Mouse (Mus musculus) frontal cortex, postnatal 36 days (tissue): ENCODE results near the gene Alkbh2.
A peak's percentile ranks its signal among the peaks of the same experiment; 100 is the strongest.

Source experiments
- DNase-seq, 2 experiments: peaks; one replicate each; pipeline ENCODE4 v3.0.0; 2022; ENCODE audit warnings: low spot score in 2 of 2

Alkbh2 gene

DNA sequence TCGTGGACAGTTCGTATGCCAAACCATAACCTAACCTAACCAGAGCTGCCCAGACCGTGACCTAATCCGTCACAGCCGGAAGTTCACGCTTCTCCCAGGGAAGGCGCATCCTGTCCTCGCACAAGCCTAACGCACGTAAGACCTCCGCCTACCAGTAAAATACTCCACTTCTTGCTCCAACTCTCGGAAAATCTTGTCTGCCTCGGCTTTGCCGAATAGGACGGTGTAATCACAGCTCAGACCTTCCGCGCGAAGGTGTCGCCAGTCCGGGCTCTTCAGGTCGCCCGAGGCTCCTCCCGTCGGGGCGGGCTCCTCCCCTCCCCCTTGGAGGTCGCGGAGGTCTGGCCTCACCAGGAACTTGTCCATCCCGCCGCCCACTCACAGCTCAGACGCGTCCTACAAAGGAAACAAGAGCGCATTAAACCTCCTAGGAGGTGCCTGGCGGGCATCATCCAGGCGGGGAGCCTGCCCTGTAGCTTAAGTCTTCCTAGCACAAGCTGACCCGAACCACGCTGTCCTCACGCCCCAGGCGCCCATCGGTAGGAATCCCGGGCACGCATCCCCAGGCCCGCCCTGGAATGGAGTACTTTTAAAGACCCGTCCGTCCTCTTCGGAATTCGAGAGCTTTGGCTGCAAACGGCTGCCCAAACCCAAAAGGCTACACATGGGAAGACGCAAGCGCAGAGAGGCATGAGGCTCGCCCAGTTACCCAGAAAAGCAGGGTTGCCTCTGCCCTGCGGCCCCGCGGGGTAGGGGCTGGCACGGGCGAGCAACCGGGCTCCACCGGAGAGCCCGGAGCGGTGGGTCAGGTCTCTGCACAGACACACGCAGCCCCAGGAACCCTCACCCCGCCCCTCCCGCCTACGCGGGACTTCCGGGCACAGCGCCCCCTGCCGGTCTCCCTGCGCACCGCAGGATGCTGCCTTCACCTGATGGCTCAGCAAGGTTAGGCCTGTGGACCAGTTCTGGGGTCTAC lies at the start of gene Alkbh2:
TSS of gene Alkbh2 (minus strand) at position 845 of the 976 bp plus-strand sequence.
- DNase-seq = peak; percentile 80 to 81

DNA sequence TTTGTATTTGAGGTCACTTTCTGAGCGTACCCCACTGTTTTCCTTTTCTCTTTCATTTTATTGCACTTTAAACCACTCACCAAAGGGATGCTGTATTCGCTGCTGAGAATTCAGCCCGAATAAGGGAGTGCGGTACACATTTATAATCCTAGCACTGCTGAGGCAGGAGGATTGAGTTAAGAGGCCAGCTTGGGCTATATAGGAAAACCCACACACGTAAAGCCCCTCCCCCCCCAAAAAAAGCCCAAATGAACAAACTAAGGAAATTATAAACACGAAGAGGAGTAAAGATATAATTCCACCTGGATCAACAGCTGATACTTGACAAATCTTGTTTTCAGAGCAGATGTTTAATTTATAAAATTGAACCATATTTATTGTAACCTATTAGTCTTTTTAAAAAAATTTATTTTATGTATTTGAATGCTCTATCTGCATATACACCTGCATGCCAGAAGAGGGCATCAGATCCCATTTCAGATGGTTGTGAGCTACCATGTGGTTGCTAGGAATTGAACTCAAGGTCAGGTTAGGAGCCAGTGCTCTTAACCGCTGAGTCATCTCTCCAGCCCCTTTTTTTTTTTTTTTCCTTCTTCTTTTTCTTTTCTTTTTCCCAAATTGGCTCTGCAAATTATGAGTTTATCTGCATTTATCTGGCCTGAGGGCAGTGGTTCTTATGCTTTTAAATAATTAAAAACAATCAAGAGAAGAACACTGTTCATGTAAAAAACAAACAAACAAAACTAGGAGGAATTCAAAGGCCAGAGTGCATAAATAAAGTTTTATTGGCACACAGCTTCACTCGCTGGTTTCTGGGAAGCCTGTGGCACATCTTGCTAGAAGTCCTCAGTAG lies 48.8 kb upstream of the Alkbh2 start:
- DNase-seq = no peak

DNA sequence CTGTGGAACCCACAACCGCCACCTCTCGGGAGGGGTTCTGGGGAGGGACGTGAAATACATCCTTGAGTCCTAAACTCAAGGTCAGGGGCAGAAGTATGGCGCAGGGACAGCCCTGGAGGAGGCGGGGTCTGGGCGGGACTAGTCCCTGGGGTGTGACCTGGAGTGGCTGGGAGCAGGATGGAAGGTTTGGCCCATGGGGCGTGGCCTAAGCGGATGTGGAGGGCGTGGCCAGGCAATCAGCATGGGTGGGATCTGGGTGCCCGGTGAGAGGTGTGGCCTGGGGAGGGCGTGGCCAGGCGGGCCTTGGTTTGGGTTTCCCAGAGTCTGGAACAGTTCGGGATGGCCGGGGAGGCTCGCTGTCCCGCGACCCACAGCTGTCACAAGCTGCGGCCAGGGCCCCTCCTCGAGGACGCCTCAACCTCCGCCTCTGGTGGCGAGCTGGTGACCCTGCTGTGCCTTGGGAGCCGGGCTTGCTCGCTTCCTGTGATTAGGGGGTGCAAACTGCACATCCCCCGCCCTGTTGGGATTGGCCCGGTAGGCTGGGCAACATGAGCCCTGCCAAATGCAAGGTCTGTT lies 47.7 kb upstream of the Alkbh2 start:
- DNase-seq = peak; percentile 47 to 62

DNA sequence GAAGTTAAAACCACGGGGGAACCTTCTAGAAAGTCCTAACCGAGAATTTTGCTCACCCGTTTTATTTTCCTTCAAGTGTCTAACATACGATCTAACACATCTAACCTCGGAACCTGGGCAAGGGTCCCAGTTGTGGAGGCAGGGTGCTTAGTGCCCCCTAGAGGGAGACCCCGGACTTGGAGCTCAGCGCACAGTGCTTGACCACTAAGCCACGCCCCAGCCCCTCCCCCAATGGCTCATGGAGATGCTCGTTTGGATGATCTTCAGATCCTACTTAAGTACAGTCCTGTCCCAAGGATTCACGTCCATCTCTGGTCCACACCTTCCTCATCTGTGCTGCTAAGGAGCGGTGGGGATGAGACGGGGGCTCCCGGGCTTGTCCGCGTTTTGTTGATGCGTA lies 46.6 kb upstream of the Alkbh2 start:
- DNase-seq = no peak

DNA sequence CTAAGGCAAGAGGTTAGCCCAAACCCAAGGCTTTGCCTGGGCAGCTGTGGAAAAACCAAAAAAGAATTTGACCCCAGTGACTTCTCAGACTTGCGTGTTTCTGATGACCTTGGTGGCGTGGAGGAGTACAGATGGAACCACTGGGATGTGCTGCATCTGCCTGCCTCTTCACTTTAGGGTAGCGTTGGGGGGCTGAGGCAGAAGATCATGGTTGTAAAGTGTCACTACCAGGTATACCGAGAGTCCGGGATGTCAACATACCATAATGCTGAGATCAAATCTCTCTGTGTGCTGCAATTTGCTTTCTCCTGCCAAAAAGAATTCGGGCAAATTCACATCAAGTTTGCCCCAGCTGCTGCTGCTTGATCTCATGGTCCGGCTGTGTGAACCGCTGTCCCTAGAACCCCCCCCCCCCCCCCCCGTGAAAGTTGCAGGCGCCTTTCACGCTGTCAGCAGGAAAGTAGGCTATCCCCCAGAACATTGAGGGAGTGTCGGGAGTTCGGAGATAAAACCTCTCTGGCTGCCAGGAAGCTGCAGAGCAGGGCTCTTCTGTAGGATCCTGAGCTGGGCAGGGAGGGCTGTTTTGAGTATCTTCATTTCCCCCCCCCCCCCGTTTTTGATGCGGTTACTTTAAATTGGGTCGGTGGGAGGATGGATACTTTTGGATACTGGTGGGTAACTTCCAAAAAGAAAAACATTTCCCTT lies 46.0 kb upstream of the Alkbh2 start:
- DNase-seq = no peak

DNA sequence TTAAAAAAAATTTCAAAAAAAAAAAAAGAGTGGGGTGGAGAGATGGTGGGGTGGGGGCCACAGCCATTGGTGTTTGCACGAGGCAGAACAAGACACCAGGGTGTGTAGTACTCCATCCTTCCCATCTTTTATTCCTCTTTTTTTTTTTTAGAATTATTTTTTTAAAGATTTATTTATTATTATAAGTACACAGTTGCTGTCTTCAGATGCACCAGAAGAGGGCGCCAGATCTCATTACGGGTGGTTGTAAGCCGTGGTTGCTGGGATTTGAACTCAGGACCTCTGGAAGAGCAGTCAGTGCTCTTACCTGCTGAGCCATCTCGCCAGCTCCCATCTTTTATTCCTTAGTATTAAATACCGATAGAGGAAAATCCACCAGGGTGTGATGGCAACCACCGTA lies 45.4 kb upstream of the Alkbh2 start:
- DNase-seq = no peak

DNA sequence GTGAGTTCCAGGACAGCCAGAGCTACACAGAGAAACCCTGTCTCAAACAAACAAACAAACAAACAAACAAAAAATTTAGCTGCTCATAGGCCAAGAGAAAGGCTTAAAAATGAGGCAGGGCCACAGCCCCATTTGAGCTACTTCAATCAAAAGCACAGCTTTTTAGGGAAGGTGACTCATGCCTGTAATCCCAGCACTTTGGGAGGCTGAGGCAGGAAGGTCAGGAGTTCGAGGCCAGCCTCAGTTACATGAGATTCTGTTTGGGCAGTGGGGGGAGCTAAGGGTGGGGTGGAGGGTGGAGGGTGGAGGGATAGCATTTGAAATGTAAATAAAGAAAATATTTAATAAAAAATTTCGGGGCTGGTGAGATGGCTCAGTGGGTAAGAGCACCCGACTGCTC lies 44.9 kb upstream of the Alkbh2 start:
- no peak for DNase-seq

DNA sequence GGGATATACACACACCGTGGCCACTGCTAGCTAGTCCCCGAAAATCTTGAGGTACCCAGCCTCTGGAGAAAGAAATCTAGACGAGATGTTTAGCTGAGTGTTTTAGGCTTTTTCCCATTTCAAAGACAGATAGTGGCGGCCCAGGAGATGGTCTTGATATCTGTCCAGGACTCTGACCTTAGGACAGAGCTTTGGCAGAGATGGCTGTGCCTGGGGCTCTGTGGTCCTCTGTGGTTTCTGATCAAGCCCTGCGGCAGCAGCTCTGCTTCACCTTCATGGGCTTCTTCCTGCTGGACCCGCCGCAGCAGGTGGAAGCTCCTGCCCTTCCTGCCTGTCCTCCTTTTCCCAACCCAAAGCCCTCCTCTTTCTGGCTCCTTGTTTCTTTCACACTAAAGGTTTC lies 42.3 kb upstream of the Alkbh2 start:
- DNase-seq = no peak

DNA sequence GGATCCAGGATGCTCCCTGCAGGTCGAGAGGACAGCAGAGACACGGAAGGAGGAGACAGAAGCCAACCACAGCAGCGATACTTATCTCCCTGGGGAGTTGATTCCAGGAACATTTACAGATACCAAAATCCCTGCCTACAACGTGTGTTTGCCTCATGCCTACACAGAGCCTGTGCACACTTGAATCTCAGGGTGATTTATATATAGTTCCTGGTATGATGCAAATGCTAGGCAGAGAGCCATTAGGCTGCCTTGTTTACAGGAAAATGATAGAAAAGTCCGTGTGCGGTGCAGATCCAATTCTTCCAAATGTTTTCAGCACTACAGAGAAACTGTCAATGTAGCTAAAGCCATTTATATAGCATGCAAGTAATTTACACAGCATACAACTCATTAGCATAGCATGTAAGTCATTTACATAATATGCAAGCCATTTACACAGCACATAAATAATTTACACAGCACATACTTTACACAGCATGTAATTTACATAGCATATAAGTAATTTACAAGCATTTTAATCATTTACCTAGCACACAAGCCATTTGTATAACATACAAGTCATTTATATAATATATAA lies 35.2 kb upstream of the Alkbh2 start:
- peak in 1 of 2 experiments; percentile 63 for DNase-seq

DNA sequence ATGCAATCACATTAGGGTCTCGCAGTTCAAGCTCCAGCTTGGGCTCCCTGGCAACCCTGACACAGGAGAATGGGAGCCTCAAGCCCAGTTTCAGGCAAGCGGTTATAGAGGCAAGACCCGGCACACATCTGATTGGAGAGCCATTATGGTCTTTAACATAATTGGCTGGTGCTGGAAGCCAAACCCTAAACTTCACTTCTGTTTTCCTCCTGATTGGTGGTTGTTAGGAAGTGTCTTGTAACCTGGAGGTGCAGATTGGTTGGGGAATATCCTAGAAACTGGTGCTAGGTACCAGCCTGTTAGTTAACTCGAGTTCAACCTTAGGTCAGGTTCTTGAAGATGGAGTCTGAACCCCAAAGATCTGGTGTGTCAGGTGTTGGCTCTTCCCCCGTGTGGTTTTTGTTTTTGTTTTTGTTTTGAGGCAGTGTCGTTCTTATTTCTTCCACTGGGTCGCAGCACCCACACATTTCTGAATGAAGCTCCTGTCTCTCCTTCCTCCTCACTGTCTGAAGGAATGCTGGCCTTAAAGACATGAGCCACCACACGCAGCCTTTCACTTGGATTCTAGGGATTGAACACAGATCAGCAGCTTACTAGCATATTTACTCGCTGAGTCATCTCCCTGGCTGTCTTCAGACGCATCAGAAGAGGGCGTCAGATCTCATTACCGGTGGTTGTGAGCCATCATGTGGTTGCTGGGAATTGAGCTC lies 34.2 kb upstream of the Alkbh2 start:
- no peak for DNase-seq

DNA sequence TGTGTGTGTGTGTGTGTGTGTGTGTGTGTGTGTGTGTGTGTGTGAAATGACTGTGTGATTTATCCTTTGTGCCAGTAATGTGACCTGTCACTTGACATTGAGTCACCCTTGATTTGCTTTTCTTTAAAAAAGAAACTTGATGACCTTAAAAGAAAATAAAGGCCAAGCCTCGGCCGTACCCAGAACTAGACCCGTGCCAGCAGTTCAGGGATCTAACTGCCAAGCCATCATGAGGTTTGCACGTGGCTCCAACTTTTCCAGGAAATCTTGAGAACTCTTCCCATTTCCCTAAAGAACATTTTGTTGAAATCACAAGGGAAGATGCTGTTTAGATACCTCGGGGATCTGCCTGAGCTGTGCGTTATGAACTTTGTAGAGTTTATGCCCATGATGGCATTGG lies 33.4 kb upstream of the Alkbh2 start:
- no peak for DNase-seq

DNA sequence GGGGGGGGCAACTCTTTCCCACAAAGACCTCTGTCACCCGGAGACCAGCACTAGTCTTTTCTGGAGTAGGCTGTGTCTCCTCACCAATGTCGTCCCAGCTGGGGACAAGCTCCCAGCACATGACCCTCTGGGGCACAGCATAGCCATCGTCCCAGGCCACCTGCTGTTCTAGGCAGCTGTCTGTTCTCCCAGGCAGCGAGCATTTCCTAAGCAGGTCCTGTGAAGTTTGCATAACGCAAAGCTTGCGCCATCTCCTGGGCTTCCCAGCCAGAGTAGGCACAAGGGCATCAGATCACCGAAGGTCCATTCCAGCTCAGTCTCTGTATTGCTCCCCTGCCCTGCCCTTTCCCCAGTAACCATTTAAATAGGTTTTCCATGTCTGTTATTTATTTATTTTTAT lies 29.2 kb upstream of the Alkbh2 start:
- DNase-seq = no peak

DNA sequence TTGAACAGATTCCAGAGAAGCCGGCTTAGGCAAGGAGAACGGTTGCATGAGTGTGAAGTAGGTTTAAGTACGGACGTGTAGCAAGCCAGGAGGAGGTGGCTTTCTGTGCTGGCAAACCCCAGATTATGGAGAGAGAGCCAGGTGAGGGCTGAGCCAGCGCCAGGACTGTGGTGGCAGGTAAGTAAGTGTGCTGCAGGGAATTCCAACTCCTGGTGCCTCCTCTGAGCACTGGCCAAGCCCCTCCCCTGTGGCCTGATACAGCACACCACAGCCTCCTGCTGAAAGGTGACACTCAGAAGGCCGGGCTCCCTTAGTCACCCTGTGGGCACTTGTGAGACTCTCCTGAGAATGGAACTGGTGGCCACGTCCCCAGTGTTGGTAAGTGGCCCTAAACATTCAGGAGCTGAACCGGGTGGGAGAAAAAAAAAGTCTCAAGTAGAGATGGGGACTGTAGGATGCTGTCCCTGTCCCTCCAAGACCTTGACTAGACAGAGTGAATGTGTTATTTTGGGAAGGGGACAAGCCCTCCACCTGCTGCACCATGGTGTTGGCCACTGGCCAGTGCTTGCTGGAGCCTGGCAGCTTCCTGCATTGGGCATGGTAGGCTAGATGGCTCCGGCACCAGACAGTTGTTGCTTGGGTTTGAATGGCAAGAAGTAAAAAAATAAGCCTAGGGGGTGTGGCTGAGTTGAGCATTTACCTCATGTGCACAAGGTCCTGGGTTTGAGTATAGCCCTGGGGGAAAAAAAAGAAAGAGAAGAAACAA lies 27.3 kb upstream of the Alkbh2 start:
- no peak for DNase-seq

DNA sequence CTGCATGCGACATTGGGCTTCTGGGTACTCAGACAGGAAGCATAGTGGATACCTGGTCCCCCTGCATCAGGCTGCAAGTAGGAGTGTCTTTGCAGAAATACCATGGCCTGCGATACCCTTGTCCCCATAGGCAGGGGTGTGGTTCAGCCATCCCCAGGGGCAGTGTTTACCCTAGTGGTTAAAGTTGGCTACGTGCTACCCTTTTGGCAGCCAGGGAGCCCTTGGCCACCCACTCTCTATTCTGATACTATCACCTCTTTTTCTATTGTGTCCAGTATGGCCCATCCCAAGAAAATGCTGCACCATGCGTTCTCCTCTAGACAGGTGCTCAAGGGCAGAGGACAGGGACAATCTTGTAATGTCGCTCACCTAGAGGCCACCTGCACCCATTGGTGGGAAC lies 26.7 kb upstream of the Alkbh2 start:
- no peak for DNase-seq

DNA sequence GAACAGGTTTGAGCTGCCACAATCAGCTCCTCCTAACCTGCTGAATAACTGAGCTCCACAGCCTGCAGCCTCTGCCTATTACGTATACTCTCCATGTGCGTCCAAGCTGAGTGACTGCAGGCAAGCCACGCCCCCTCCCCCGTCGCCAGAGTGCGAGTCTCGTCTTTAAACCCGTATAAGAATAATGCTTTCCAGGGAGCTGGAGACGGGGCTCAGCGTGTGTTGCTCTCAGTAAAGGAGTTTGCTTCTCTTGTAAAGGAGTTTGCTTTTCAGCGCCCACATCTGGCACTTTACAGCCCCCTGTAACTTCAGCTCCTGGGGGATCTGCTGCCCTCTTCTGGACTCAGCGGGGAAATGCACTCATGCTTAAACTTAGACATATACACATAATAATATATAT lies 25.5 kb upstream of the Alkbh2 start:
- no peak for DNase-seq

DNA sequence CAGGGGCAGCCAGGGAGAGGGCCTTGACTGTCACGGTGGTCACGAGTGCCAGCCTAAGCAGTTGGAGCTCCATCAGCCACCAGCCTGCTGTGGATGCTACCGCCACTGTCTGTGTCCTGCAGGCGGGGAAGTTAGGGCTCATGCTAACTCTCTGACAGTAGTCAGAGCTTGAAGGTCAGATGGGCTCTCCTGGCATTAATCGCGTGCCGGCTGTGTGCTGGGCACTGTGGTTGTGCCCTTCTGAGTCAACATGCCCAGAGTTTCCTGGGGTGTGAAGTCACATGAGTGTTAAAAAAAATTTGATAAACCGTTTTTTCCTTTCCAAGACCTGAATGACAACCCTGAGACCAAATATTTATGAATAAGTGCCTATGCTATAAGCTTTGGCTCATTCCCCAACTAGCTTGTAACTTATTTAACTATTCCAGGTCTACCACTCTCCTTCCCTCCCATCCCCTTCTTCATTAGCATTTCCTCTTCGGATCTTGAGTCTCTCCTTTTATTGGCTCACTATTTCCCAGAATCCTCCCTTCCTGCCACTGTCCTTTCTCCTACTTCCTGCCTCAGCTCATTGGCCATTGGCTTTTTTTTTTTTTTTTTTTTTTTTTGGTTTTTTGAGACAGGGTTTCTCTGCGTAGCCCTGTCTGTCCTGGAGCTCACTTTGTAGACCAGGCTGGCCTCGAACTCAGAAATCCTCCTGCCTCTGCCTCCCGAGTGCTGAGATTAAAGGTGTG lies 24.5 kb upstream of the Alkbh2 start:
- no peak for DNase-seq

DNA sequence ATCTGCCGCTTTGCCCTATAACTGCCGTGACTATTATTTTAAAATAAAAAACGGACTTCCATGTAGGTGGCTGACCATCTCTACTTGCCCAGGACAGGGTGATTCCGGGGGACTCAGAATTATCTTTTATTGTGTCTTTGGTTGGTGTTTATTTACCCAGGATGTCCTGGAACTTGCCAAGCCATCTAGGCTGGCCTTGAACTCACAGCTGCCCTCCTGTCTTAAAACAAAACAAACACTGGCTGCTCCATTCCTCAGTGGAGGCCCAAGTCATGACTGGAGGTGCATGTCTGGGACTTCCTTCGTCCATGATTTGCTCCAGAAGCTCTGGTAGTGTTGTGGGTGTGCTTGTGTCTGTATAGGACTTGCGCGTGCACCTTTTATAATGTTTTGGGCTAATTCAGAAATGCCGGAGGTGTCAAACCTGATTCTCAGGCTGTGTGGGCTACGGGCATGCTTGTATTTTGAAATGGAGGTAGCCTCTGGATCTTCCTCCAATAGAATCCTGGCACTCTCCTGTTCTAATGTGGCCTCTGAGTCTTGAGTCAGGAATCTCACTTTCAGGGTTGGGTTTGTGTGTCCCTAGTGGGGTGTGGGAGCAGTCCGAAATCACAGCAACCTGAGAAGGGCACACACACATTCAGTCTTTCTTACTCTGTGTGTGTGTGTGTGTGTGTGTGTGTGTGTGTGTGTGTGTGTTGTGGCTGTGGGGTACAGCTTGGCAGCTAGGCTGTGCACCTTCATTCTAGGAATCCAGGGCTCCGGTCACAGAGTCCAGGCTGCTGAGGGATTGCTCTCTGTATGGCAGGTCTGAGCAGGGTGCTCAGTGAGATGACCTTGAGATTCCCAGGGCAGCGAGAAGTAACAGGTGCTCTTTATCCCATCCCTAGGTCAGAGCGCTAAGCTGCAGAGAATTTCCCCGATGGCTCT lies 19.3 kb upstream of the Alkbh2 start:
- no peak for DNase-seq
